Mouse (Mus musculus): ENCODE data around the gene Slc25a28.

DNA sequence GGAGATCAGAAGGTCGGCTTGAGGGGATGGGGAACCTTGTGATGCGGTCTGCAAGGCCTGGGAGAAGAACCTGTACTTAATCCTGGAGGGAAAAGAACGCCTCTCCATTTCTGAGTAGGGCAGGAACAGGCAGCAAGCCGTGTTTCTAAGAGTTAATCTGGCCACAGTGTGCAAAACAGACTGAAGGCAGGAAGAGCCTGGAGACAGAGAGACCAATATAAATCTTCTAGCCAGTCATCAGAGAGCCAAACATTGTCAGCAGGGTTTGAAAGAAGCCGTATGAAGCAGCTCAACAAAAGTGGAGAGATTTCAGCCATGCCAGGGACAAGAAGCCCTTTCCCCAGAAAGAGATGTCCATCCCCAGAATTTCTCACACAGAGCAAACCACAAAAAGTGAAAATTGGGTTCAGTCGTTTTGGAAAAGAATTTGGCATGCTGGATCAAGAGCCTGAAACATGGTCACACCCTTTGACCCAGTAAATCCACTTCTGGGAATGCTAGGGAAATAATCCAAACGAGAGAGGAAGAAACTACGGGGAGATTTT lies 23.4 kb downstream of the Slc25a28 start:
- TF ChIP-seq CTCF (IDR thresholded peaks at IDR 0.05; ENCODE audit: low read depth) (no peak), EP300 (optimal IDR thresholded peaks at IDR 0.05) (no peak)

Measured in stomach, postnatal 0 days (tissue).